Mouse (Mus musculus): Measurements from ENCODE around the gene Arid3b. TPM values are rescaled to one million over a fixed set of nuclear protein-coding genes. Genes with fewer than 3 reads are reported as not detected.

Gene Arid3b
- total and polyA plus RNA-seq, 3 experiments: 16.7 to 105 (median 33.4) TPM

- peak overlapping the region; percentile 42 for H3K4me2 ChIP-seq (ENCODE audit: insufficient read depth, low read depth, poor library complexity, severe bottlenecking)
- peaks cover 27 to 98% of the 10 kb centered on the region in 2 experiments for H3K4me1 ChIP-seq (ENCODE audit: control insufficient read depth in 1 of 2, insufficient read depth in 2 of 2)
- dilution Hi-C loops (cut with MboI; ENCODE audit: extremely low pct_ligation_motif_present, extremely low pct_unique_long_range_greater_than_20kb, low sequenced_read_pairs) (no loop called here), in situ Hi-C loops (cut with MboI; ENCODE audit: low pct_ligation_motif_present, low pct_unique_long_range_greater_than_20kb, low sequenced_read_pairs) (loop anchor here (25.0 kb wide), 1 partner anchor 456 kb away; the partner anchor contains the start of gene Stoml1)
- H3K79me2 ChIP-seq (replicated peaks; ENCODE audit: control insufficient read depth, extremely low read depth, insufficient read depth, poor library complexity, severe bottlenecking): peaks cover 23% of the 10 kb centered on the region
- H3K36me3 ChIP-seq (replicated peaks in 1 of 2; ENCODE audit: control insufficient read depth in 1 of 2, insufficient read depth in 1 of 2, low read length in 1 of 2): peaks cover 48 to 79% of the 10 kb centered on the region in 2 experiments
- H3K9me3 ChIP-seq (replicated peaks; ENCODE audit: low read length): peaks cover 2% of the 10 kb centered on the region
- no peak overlapping the region for H3K4me3 ChIP-seq (replicated peaks in 1 of 3; ENCODE audit: low read depth in 2 of 3, low read length in 2 of 3, poor library complexity in 1 of 3)
- no peaks in the 10 kb centered on the region for H3K27me3 ChIP-seq (replicated peaks)
- peak; percentile 95 for DNase-seq (ENCODE audit: extremely low read depth)
- H3K9ac ChIP-seq (ENCODE audit: insufficient read depth, low read depth): peak overlapping the region; percentile 42
- peak overlapping the region; percentile 99 for H3K27ac ChIP-seq (ENCODE audit: insufficient read depth, low read depth)
- TF ChIP-seq JUND (conservative IDR thresholded peaks at IDR 0.05; ENCODE audit: low read depth, low read length) (peak; percentile 12; the same call in 1 of the 2 replicates), IRF4 (IDR thresholded peaks at IDR 0.05; ENCODE audit: low read depth, low read length) (peak; percentile 76), ZKSCAN1 (IDR thresholded peaks at IDR 0.05; ENCODE audit: borderline replicate concordance, low read depth, low read length) (no peak), USF1 (IDR thresholded peaks at IDR 0.05; ENCODE audit: low read depth, low read length) (no peak), KAT2A (IDR thresholded peaks at IDR 0.05; ENCODE audit: insufficient replicate concordance, low read length) (peak; percentile 58; the same call in 1 of the 2 replicates), MEF2A (IDR thresholded peaks at IDR 0.05; ENCODE audit: borderline replicate concordance, low read depth, low read length) (peak; percentile 89; the same call in 1 of the 2 replicates), CHD1 (IDR thresholded peaks at IDR 0.05; ENCODE audit: low read depth, low read length) (no peak), POLR2A (IDR thresholded peaks at IDR 0.05; ENCODE audit: low read depth, low read length) (peak; percentile 81), MXI1 (IDR thresholded peaks at IDR 0.05; ENCODE audit: low read depth, low read length) (peak; percentile 93), ETS1 (conservative IDR thresholded peaks at IDR 0.05; ENCODE audit: low read depth, low read length) (peak; percentile 98), MAFK (IDR thresholded peaks at IDR 0.05; ENCODE audit: insufficient replicate concordance, low read length) (peak; percentile 96), CTCF (conservative IDR thresholded peaks at IDR 0.05 in 1 of 2, IDR thresholded peaks at IDR 0.05 in 1 of 2; ENCODE audit: low read depth in 2 of 2, low read length in 2 of 2) (no peak), EP300 (IDR thresholded peaks at IDR 0.05; ENCODE audit: low read length) (peak; percentile 94), BHLHE40 (IDR thresholded peaks at IDR 0.05; ENCODE audit: low read depth, low read length) (peak; percentile 75), MAX (IDR thresholded peaks at IDR 0.05; ENCODE audit: low read length) (peak; percentile 96), HCFC1 (IDR thresholded peaks at IDR 0.05; ENCODE audit: low read depth, low read length) (peak; percentile 41; the same call in 1 of the 2 replicates), SMC3 (IDR thresholded peaks at IDR 0.05; ENCODE audit: low read depth, low read length) (peak; percentile 46), TBP (conservative IDR thresholded peaks at IDR 0.05; ENCODE audit: low read depth, low read length) (peak; percentile 80), UBTF (IDR thresholded peaks at IDR 0.05; ENCODE audit: low read depth, low read length) (no peak), ZMIZ1 (IDR thresholded peaks at IDR 0.05; ENCODE audit: low read depth, low read length) (peak; percentile 77), ZNF384 (IDR thresholded peaks at IDR 0.05; ENCODE audit: low read depth, low read length) (no peak), PAX5 (IDR thresholded peaks at IDR 0.05; ENCODE audit: low read length) (no peak), CHD2 (IDR thresholded peaks at IDR 0.05; ENCODE audit: low read length) (peak; percentile 80; the same call in 1 of the 2 replicates), NRF1 (IDR thresholded peaks at IDR 0.05; ENCODE audit: low read depth, low read length) (peak; percentile 39), E2F4 (IDR thresholded peaks at IDR 0.05; ENCODE audit: insufficient replicate concordance, low read depth, low read length) (no peak), ZC3H11A (IDR thresholded peaks at IDR 0.05; ENCODE audit: low read depth, low read length) (no peak), MYC (IDR thresholded peaks at IDR 0.05; ENCODE audit: low read depth, low read length) (peak; percentile 99), POLR2AphosphoS2 (IDR thresholded peaks at IDR 0.05; ENCODE audit: low read depth, low read length) (no peak), RCOR1 (conservative IDR thresholded peaks at IDR 0.05; ENCODE audit: low read depth, low read length) (0 out of 2 replicates have a peak, but pooled peaks have one; percentile 84), MAZ (IDR thresholded peaks at IDR 0.05; ENCODE audit: low read depth, low read length) (0 out of 2 replicates have a peak, but pooled peaks have one; percentile 63), RAD21 (IDR thresholded peaks at IDR 0.05; ENCODE audit: low read depth, low read length) (peak; percentile 10), GABPA (IDR thresholded peaks at IDR 0.05; ENCODE audit: insufficient replicate concordance, low read depth, low read length) (no peak), ELF1 (IDR thresholded peaks at IDR 0.05; ENCODE audit: low read depth, low read length) (peak; percentile 55; the same call in 1 of the 2 replicates), JUN (IDR thresholded peaks at IDR 0.05; ENCODE audit: insufficient read depth, low read depth, low read length) (peak; percentile 55; the same call in 1 of the 2 replicates), TCF12 (IDR thresholded peaks at IDR 0.05; ENCODE audit: low read depth, low read length) (peak; percentile 98), NELFE (IDR thresholded peaks at IDR 0.05; ENCODE audit: low read depth, low read length) (peak; percentile 37; the same call in 1 of the 2 replicates), USF2 (conservative IDR thresholded peaks at IDR 0.05; ENCODE audit: low read depth, low read length) (no peak), SIN3A (IDR thresholded peaks at IDR 0.05; ENCODE audit: low read length) (peak; percentile 96)
Measured at GRCm38 (mm10) chr9:57806066-57806481, 30.5 kb downstream of the Arid3b start.
